Mouse (Mus musculus) MEL (cell line): ENCODE measurements at regions not wholly inside any gene's neighbourhood (a gene's known extent, or its start where the extent isn't known, plus 50 kb on each side); places are given as distances from the start of the nearest gene placed in this dataset.

Experiments used
- DNase-seq: peaks from one replicate; pipeline ENCODE4 v3.0.0; 2011; ENCODE audit warnings: low read depth, low spot score
- H3K27ac ChIP-seq: 2 replicates; pipeline ENCODE4 v1.5.1; 2012; ENCODE audit warnings: low read depth, mild to moderate bottlenecking, control low read depth, low read length, moderate library complexity; ENCODE audit not compliant: control insufficient read depth
- H3K27me3 ChIP-seq, 2 experiments: fragments of 150-350 bp in 1 of 2; sonication (generic) in 1 of 2; 2 replicates each; pipeline ENCODE4 v1.6.1; 2012; ENCODE audit warnings: low read length in 2 of 2, mild to moderate bottlenecking in 2 of 2, improper control_type of control experiment in 1 of 2, moderate library complexity in 1 of 2; ENCODE audit not compliant: insufficient read depth in 2 of 2, control insufficient read depth in 1 of 2
- H3K36me3 ChIP-seq, 2 experiments: 2 replicates each; pipeline ENCODE4 v1.6.1; 2012 to 2014; ENCODE audit warnings: low read length in 2 of 2, improper control_type of control experiment in 1 of 2, inconsistent platforms in 1 of 2, mild to moderate bottlenecking in 1 of 2; ENCODE audit not compliant: insufficient read depth in 2 of 2, control insufficient read depth in 1 of 2
- H3K4me1 ChIP-seq, 2 experiments: fragments of 150-350 bp in 1 of 2; sonication (generic) in 1 of 2; 2 replicates each; pipeline ENCODE4 v1.6.1; 2012; ENCODE audit warnings: low read length in 2 of 2, improper control_type of control experiment in 1 of 2, mild to moderate bottlenecking in 1 of 2; ENCODE audit not compliant: insufficient read depth in 2 of 2, control insufficient read depth in 1 of 2
- H3K4me3 ChIP-seq, 2 experiments: fragments of 150-350 bp in 1 of 2; sonication (generic) in 1 of 2; 2 replicates each; pipeline ENCODE4 v1.5.1; 2012; ENCODE audit warnings: low read depth in 2 of 2, low read length in 2 of 2, mild to moderate bottlenecking in 2 of 2, moderate library complexity in 2 of 2, control low read depth in 1 of 2, improper control_type of control experiment in 1 of 2; ENCODE audit not compliant: control insufficient read depth in 1 of 2, insufficient read depth in 1 of 2
- H3K79me2 ChIP-seq: 2 replicates; pipeline ENCODE4 v1.6.1; 2012; ENCODE audit warnings: mild to moderate bottlenecking, low read length, moderate library complexity; ENCODE audit not compliant: control insufficient read depth, poor library complexity, insufficient read depth
- H3K9ac ChIP-seq: 2 replicates; pipeline ENCODE4 v1.6.1; 2012; ENCODE audit warnings: low read depth, mild to moderate bottlenecking, control low read depth, low read length, moderate library complexity; ENCODE audit not compliant: control insufficient read depth, poor library complexity, severe bottlenecking
- H3K9me3 ChIP-seq: fragments of 150-350 bp; sonication (generic); replicated peaks from 2 replicates; pipeline ENCODE4 v1.6.1; 2012; ENCODE audit warnings: mild to moderate bottlenecking, low read length, improper control_type of control experiment, moderate library complexity; ENCODE audit not compliant: insufficient read depth
- BHLHE40 ChIP-seq: IDR thresholded peaks from 2 replicates; pipeline ENCODE4 v1.6.1; 2012; ENCODE audit warnings: low read depth, mild to moderate bottlenecking, inconsistent platforms, low read length, improper control_type of control experiment, borderline replicate concordance
- CHD2 ChIP-seq: IDR thresholded peaks from 2 replicates; pipeline ENCODE4 v1.6.1; 2011; ENCODE audit warnings: low read length, improper control_type of control experiment
- EP300 ChIP-seq, 2 experiments: IDR thresholded peaks; 2 replicates each; pipeline ENCODE4 v1.6.1; 2011; ENCODE audit warnings: improper control_type of control experiment in 2 of 2, low read length in 2 of 2, low read depth in 1 of 2, mild to moderate bottlenecking in 1 of 2
- HCFC1 ChIP-seq: IDR thresholded peaks from 2 replicates; pipeline ENCODE4 v1.6.1; 2012; ENCODE audit warnings: low read depth, mild to moderate bottlenecking, inconsistent platforms, low read length, improper control_type of control experiment, moderate library complexity
- MAX ChIP-seq: IDR thresholded peaks from 2 replicates; pipeline ENCODE4 v1.6.1; 2011; ENCODE audit warnings: low read length, improper control_type of control experiment
- MEF2A ChIP-seq: IDR thresholded peaks from 2 replicates; pipeline ENCODE4 v1.6.1; 2014; ENCODE audit warnings: low read depth, mild to moderate bottlenecking, inconsistent platforms, low read length, improper control_type of control experiment; ENCODE audit not compliant: poor library complexity, insufficient replicate concordance, severe bottlenecking; ENCODE audit errors: extremely low read depth
- MXI1 ChIP-seq: IDR thresholded peaks from 2 replicates; pipeline ENCODE4 v1.6.1; 2011; ENCODE audit warnings: mild to moderate bottlenecking, low read depth, low read length, improper control_type of control experiment
- MYB ChIP-seq: IDR thresholded peaks from 2 replicates; pipeline ENCODE4 v1.6.1; 2011; ENCODE audit warnings: mild to moderate bottlenecking, low read depth, low read length, improper control_type of control experiment
- MYC ChIP-seq: IDR thresholded peaks from 2 replicates; pipeline ENCODE4 v1.6.1; 2011; ENCODE audit warnings: low read depth, mild to moderate bottlenecking, low read length, improper control_type of control experiment, moderate library complexity
- POLR2A ChIP-seq, 2 experiments: IDR thresholded peaks; 2 replicates each; pipeline ENCODE4 v1.6.1; 2011 to 2012; ENCODE audit warnings: low read length in 2 of 2, mild to moderate bottlenecking in 2 of 2, control low read depth in 1 of 2, improper control_type of control experiment in 1 of 2, low read depth in 1 of 2, moderate library complexity in 1 of 2; ENCODE audit not compliant: control insufficient read depth in 1 of 2, insufficient read depth in 1 of 2, poor library complexity in 1 of 2
- POLR2AphosphoS2 ChIP-seq: IDR thresholded peaks from 2 replicates; pipeline ENCODE4 v1.6.1; 2011; ENCODE audit warnings: low read length, improper control_type of control experiment
- RCOR1 ChIP-seq: IDR thresholded peaks from 2 replicates; pipeline ENCODE4 v1.6.1; 2012; ENCODE audit warnings: low read depth, mild to moderate bottlenecking, inconsistent platforms, low read length, improper control_type of control experiment
- SIN3A ChIP-seq: IDR thresholded peaks from 2 replicates; pipeline ENCODE4 v1.6.1; 2012; ENCODE audit warnings: low read length, improper control_type of control experiment, inconsistent platforms
- TAL1 ChIP-seq: IDR thresholded peaks from 2 replicates; pipeline ENCODE4 v1.6.1; 2012; ENCODE audit warnings: mild to moderate bottlenecking, inconsistent platforms, low read length, moderate library complexity, mixed read lengths
- TBP ChIP-seq: IDR thresholded peaks from 2 replicates; pipeline ENCODE4 v1.8.0; 2011; ENCODE audit warnings: low read depth, low read length, improper control_type of control experiment
- TCF12 ChIP-seq: IDR thresholded peaks from 2 replicates; pipeline ENCODE4 v1.6.1; 2014; ENCODE audit warnings: low read depth, mild to moderate bottlenecking, inconsistent platforms, low read length, improper control_type of control experiment, moderate library complexity
- USF1 ChIP-seq: IDR thresholded peaks from 2 replicates; pipeline ENCODE4 v1.6.1; 2014; ENCODE audit warnings: low read depth, mild to moderate bottlenecking, inconsistent platforms, low read length, improper control_type of control experiment, moderate library complexity
- ZC3H11A ChIP-seq: IDR thresholded peaks from 2 replicates; pipeline ENCODE4 v1.6.1; 2012; ENCODE audit warnings: low read depth, mild to moderate bottlenecking, inconsistent platforms, low read length, improper control_type of control experiment
- ZKSCAN1 ChIP-seq: IDR thresholded peaks from 2 replicates; pipeline ENCODE4 v1.6.1; 2012; ENCODE audit warnings: low read depth, mild to moderate bottlenecking, inconsistent platforms, low read length, improper control_type of control experiment, moderate library complexity
- ZMIZ1 ChIP-seq: IDR thresholded peaks from 2 replicates; pipeline ENCODE4 v1.6.1; 2012; ENCODE audit warnings: low read depth, mild to moderate bottlenecking, inconsistent platforms, low read length, improper control_type of control experiment, moderate library complexity

- H3K36me3 ChIP-seq = no peaks in the 10 kb centered on the region
- no peak overlapping the region for H3K4me3 ChIP-seq
- H3K27me3 ChIP-seq = no peaks in the 10 kb centered on the region
- no peaks in the 10 kb centered on the region for H3K9me3 ChIP-seq
- peak; percentile 12 for DNase-seq
- H3K79me2 ChIP-seq = no peaks in the 10 kb centered on the region
- no peak overlapping the region for H3K27ac ChIP-seq
- no peak for TF ChIP-seq HCFC1
- no peak for TF ChIP-seq MAX
- peak; percentile 41; the same call in 1 of the 2 replicates for TF ChIP-seq USF1
- no peak overlapping the region for H3K9ac ChIP-seq
- no peaks in the 10 kb centered on the region for H3K4me1 ChIP-seq
These were observed 256.3 kb upstream of the Sdr16c6 start for GRCm38 (mm10) chr4:4333472-4334123.

- no peak overlapping the region for H3K4me3 ChIP-seq
- DNase-seq = peak; percentile 12
- H3K27me3 ChIP-seq = no peaks in the 10 kb centered on the region
- H3K4me1 ChIP-seq = no peaks in the 10 kb centered on the region
- no peaks in the 10 kb centered on the region for H3K36me3 ChIP-seq
- no peak overlapping the region for H3K9ac ChIP-seq
- no peak overlapping the region for H3K27ac ChIP-seq
- H3K9me3 ChIP-seq = no peaks in the 10 kb centered on the region
- no peak for TF ChIP-seq TBP
- 0 out of 2 replicates have a peak, but pooled peaks have one; percentile 46 for TF ChIP-seq TCF12
- TF ChIP-seq ZMIZ1 = no peak
- TF ChIP-seq ZC3H11A = no peak
- TF ChIP-seq EP300 (IDR thresholded peaks at IDR 0.05; ENCODE audit: low read depth in 1 of 2, low read length in 2 of 2) = peak; percentile 44 to 51; a peak in 3 of 4 replicates
- TF ChIP-seq, all 39 proteins: peak for 2
- H3K79me2 ChIP-seq = no peaks in the 10 kb centered on the region
These were observed 253.8 kb upstream of the Sdr16c6 start for GRCm38 (mm10) chr4:4331105-4331504.

GRCm38 (mm10) chr4:4315651-4316411 is 238.5 kb upstream of the Sdr16c6 start:
- Histone ChIP-seq H3K27ac (no peak overlapping the region), H3K79me2 (no peaks in the 10 kb centered on the region), H3K27me3 (no peaks in the 10 kb centered on the region), H3K36me3 (no peaks in the 10 kb centered on the region), H3K4me3 (no peak overlapping the region), H3K9me3 (no peaks in the 10 kb centered on the region), H3K4me1 (no peaks in the 10 kb centered on the region), H3K9ac (no peak overlapping the region)
- TF ChIP-seq MEF2A (no peak), POLR2AphosphoS2 (no peak), ZKSCAN1 (no peak), BHLHE40 (no peak), MXI1 (no peak), MYC (no peak), MYB (no peak), ZMIZ1 (no peak), CHD2 (no peak), SIN3A (no peak), RCOR1 (no peak), TAL1 (no peak), POLR2A (IDR thresholded peaks at IDR 0.05; ENCODE audit: control insufficient read depth in 1 of 2, insufficient read depth in 1 of 2, low read depth in 1 of 2, low read length in 2 of 2, poor library complexity in 1 of 2) (no peak)
- DNase-seq = no peak
